Mouse (Mus musculus) heart, postnatal 25 days (tissue): Measurements from ENCODE around the gene Gja1. TPM values are rescaled to one million over a fixed set of nuclear protein-coding genes. Genes with fewer than 3 reads are reported as not detected.
"Not testable (repeated sequence)": the region's sequence is repeated elsewhere in the genome, so short reads cannot be mapped to it uniquely, and the experiment has no call there.

ENCODE experiments used
- DNase-seq: peaks from one replicate; pipeline ENCODE4 v3.0.0; 2022; ENCODE audit warnings: low spot score
- intact Hi-C: fragments of 180-260 bp; cut with DNase I; formaldehyde crosslinking; loops from one replicate; pipeline ENCODE4 v1.15.1; 2025
- total RNA-seq, 2 experiments: library from RNA; stranded (reverse); gene quantifications; 2 replicates each; pipeline ENCODE4 v1.2.3; 2021

The Gja1 gene
- 100 to 1,000 TPM; 402 to 446 TPM for total RNA-seq

DNA sequence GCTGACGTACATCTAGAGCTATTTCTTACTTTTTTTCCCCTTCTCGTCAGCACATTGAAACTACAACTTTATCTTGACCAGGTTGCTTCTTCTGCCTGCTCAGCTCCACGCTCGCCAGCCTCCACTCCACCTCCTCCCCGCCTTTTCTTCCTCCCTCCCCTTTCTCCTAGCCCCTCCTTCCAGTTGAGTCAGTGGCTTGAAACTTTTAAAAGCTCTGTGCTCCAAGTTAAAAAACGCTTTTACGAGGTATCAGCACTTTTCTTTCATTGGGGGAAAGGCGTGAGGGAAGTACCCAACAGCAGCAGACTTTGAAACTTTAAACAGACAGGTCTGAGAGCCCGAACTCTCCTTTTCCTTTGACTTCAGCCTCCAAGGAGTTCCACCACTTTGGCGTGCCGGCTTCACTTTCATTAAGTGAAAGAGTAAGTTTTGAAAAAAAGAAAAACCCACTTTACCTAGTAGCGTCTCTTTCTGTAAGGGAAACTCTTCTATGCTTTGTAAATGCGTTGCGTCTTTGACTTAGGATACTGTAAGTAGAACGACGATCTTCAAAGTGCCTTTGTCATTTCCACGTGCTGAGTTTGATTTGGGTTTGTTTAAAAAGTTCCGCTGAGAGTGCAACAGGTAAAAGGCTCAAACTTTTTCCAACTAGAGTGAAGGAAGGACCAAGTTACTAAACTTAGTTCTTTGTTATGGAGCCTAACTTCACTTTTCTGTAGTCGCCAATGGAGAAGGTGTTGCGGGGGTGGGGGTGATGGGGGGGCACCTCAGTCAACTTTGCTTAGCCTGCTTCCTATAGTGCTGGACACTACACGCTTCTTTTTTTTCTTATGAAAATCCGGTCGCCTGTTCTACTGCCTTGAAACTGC lies at the start of gene Gja1:
TSS of gene Gja1 (plus strand) at position 234 of the 869 bp plus-strand sequence.
- peak; percentile 53 for DNase-seq
- intact Hi-C loops = loop anchor here (2.0 kb wide), 1 partner anchor 463 kb away; no protein-coding TSS in a partner anchor

GRCm38 (mm10) chr10:56338851-56339489 lies 38.2 kb upstream of the Gja1 start:
- intact Hi-C loops = loop anchor here (2.0 kb wide), 1 partner anchor 232 kb away; the partner anchor contains the start of gene Msl3l2
- peak; percentile 28 for DNase-seq

GRCm38 (mm10) chr10:56360472-56360871 lies 16.7 kb upstream of the Gja1 start:
- DNase-seq = no peak

GRCm38 (mm10) chr10:56369073-56369472 lies 8.1 kb upstream of the Gja1 start:
- intact Hi-C loops = loop anchor here (10.0 kb wide), 1 partner anchor 1046 kb away; no protein-coding TSS in a partner anchor

More at GRCm38 (mm10) chr10:56360472-56360871, 16.7 kb upstream of the Gja1 start:
- intact Hi-C loops = loop anchor here (10.0 kb wide), 1 partner anchor 1054 kb away; no protein-coding TSS in a partner anchor

DNA sequence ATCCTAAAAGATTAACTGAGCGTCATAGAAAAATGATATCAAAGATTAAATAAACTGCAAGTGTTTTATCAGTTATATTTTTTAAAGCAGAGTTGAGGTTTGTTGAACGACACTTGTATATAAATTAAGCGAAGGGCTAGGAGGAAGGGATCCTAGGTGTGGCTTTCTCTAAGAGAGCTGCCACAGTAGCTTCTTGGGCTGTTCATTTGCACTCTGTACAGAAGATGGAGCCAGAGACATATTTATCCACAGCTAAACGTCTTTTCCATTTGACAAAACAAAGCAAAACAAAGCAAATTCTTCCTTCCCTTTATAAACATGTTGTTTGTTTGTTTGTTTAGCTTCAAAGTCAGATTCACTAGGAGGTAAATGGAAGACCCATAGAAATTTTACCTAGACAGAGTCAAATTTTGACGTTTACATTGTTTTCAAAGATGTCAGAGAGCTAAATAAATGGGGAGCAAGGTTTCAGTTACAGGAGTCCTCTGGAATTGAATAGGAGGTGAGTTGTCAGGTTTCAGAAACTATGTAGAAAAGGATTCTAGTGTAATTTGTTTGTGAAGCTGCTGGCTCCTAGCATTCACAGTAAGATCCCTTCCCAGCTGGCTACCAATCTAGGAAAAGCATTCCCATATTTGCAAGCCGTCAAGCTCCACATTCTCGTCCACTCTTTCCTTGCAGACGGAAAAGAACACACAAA lies 4.0 kb upstream of the Gja1 start:
- intact Hi-C loops = loop anchor here (2.0 to 5.0 kb wide), 3 partner anchors 810 to 1074 kb away; no protein-coding TSS in a partner anchor
- no peak for DNase-seq

More at GRCm38 (mm10) chr10:56369073-56369472, 8.1 kb upstream of the Gja1 start:
- peak; percentile 20 for DNase-seq

DNA sequence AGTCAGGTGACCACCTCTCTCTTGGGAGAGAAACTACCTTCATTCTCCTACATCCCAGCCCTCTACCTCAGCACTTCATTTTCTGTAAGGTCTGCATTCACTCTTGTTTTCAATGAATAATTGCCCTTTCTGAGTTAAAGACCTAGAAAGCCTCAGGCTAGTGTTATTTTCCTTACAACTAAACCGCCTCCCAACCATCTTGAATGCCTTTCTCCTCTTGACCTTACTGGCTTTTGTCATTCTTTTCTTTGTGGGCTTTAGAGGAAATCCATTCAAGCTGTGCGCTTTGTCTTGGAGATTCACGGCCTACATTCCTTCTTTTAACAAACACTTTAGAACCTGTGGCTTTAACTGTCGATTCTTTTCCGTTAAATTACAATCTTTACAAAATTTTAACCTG lies 3.0 kb upstream of the Gja1 start:
- intact Hi-C loops = loop anchor here (2.0 to 5.0 kb wide), 2 partner anchors 739 to 1073 kb away; no protein-coding TSS in a partner anchor
- no peak for DNase-seq

GRCm38 (mm10) chr10:56375906-56376468 lies 1.1 kb upstream of the Gja1 start:
- DNase-seq = no peak
- intact Hi-C loops = loop anchor here (2.0 kb wide), 2 partner anchors 465 to 737 kb away; no protein-coding TSS in a partner anchor

DNA sequence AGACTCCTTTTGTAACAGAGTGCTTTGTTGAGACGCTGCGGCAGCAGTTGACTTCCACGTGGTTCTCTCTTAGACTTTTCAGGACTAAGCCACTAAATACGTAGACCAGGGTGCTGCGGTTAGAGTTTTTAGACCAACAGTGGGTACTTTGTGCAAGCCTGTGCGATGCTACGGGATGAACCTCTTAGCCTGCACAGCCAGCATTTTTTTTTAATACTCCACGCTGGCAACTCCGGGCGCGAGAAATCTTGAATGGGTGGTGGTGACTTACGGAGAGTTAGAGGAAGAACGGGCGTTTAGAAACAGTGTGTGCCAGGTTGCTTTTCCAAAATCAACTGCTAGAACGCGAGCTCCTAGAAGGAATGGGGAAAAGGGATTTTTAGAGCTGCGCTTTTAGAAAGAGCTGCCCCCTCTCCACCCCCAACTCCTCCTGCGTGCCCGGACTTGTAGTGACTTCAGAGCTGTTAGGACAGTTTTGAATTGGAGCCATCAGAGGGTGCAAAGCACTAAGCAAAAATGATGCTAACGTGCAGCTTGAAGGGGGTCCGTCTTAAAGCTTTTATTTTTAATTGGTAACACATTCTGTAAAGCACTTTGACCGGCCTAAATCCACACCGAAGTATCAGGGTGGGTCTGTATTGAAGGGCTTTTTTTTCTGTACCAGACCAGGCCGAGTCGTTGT lies 977 bp downstream of the Gja1 start:
- no peak for DNase-seq
- intact Hi-C loops = loop anchor here (2.0 kb wide), 2 partner anchors 221 to 463 kb away; no protein-coding TSS in a partner anchor

DNA sequence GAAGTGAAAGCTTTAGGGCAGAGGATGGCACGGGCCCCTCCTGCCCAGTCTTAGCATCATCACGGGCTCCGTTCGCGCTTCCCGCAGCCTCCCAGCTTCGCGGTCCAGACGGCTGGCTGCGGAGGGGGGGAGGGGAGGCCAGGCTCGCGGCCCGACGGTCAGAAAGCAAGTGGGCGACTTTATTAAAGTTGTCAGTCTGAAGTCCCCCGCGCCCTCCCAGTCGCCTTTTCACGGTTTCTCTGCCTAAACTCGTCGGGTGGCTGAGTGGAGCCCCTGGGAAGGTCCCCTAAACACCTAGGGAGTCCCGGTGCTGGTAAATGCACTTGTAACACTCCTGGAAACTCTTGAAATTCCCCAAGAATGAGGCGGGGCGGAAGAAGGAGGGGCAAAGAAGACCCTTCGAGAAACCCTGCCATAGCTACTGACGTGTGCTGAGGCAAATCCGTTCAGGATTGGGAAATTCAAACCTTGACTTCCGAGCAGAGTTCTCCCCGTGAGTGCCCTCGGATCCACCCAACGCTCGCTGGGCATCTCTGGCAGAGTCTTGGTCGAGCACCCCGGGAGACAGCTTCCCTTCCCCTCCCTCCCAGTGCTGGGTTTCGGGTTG lies 1.6 kb downstream of the Gja1 start:
- intact Hi-C loops = loop anchor here (2.0 kb wide), 1 partner anchor 220 kb away; no protein-coding TSS in a partner anchor
- peak; percentile 30 for DNase-seq

DNA sequence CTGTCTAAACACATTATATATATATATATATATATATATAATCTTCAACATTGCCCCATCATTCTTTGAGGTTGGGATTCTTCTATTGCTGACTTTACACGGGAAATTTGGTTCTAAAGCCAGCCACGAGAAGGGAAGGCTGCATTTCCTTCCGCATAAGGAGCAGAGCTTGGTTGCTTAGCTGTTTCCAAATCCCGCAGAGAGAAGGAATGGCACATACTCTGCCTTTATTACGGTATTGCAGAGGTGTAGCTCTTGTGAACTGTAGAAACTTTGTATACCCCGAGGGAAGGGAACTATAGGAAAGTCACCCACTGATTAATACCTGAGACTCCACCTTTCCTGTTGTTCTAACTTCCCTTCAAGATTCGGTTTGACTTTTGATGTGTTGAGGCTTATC lies 2.6 kb downstream of the Gja1 start:
- intact Hi-C loops = loop anchor here (2.0 kb wide), 3 partner anchors 219 to 375 kb away; no protein-coding TSS in a partner anchor
- no peak for DNase-seq

DNA sequence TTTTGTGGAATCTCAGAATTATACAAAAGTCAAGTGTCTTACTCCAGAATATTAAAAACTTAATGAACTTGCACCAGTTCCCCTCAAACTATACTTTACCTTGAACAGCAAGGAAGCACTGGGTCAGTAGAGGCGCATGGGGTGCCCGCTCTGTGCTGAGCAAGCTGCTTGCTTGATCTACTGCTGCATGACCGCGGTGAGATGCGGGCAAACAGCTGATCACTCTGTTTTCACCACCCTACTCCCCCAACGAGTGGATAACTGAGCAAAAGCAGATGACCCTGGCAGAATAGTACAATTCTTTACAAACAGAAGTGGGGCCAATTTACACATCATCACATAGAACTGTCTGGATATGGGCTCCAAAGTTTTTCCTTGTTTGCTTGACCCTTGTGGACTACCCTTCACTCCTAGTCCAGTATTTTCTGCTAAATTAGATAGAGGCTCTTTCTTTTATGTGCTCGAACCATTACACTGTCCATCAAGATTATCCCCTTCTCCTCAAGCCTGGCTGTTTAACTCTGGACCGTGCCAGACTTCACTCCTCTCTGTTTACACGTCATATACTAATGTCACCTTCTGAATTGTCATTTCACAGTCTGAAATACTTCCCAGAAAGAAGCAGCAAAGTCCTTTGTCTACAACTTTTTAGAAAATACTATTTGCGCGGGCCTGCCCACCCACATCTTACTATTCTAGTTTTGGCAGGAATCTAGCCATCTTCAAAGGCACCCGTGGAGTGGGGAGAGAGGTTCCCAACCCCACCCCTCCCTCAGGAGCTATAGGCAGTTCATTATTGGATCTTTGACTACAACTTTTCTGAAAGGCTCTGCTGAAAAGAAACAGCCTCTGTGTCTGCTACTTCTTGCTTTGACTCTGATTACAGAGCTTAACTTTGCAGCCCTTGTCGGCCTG lies 8.3 kb downstream of the Gja1 start:
- intact Hi-C loops = no loop called here
- DNase-seq = no peak

DNA sequence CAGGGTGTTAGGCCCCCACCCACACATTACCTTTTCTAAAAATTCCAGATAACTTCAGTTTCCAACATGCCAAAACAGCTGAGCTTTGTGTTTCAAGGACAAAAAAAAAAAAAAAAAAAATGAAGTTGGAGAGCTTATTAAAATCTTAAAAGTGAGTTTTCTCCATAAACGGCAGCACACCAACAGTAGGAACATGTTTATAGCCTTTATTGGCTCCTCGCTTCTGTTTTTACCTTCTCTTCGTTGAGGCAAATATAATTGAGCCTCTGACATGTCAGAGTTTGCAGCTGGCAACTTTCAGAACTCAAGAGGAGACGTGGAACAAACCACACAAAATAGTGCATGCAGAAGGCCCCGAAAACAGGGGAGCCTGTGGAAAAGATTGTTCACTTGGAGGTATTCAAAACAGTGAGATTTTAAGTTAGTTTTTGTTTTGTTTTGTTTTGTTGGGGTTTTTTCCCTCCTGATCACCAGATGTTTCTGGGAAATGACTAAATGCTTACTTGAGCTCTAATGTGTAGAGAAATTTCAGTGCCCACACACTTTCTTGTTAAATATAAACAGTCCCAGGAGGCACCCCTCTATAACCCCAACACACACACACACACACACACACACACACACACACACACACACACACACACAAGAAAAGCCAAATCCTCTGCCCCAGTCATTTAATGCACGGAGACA lies 16.1 kb downstream of the Gja1 start:
- intact Hi-C loops = loop anchor here (5.0 kb wide), 1 partner anchor 74 kb away; no protein-coding TSS in a partner anchor
- DNase-seq = no peak

GRCm38 (mm10) chr10:56393815-56394417 lies 16.8 kb downstream of the Gja1 start:
- intact Hi-C loops = loop anchor here (5.0 kb wide), 1 partner anchor 73 kb away; no protein-coding TSS in a partner anchor
- DNase-seq = not testable (repeated sequence)

GRCm38 (mm10) chr10:56397875-56398274 lies 20.7 kb downstream of the Gja1 start:
- intact Hi-C loops = no loop called here
- no peak for DNase-seq

GRCm38 (mm10) chr10:56398310-56398709 lies 21.2 kb downstream of the Gja1 start:
- intact Hi-C loops = no loop called here
- no peak for DNase-seq

DNA sequence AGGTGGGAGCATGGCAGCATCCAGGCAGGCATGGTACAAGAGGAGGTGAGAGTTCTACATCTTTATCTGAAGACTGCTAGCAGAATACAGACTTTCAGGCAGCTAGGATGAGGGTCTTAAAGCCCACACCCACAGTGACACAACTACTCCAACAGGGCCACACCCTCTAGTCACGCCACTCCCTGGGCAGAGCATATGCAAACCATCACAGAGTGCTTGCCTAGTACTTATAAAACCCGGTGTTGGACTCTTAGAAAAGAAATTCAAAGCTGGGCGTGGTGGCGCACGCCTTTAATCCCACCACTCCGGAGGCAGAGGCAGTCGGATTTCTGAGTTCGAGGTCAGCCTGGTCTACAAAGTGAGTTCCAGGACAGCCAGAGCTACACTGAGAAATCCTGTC lies 24.3 kb downstream of the Gja1 start:
- DNase-seq, intact Hi-C loops: not testable (repeated sequence)
